Mouse (Mus musculus): Measurements from ENCODE around the gene Gng8.

The Gng8 gene

GRCm38 (mm10) chr7:16891641-16892351, at the start of gene Gng8:
TSS of gene Gng8 (plus strand) at chr7:16891786.
- DNase-seq (ENCODE audit: low spot score in 2 of 2), result peak; percentile 75 to 82

- DNase-seq (ENCODE audit: low spot score in 2 of 2), result peak; percentile 92 to 93
Observed at GRCm38 (mm10) chr7:16842645-16843063, 48.9 kb upstream of the Gng8 start, which contains the start of gene Prkd2. TSS of gene Prkd2 (plus strand) at chr7:16842902.

- DNase-seq (ENCODE audit: low spot score in 2 of 2), result peak; percentile 82 to 84
Observed at GRCm38 (mm10) chr7:16843441-16844171, 48.0 kb upstream of the Gng8 start.

GRCm38 (mm10) chr7:16844696-16845071, 46.9 kb upstream of the Gng8 start:
- DNase-seq (ENCODE audit: low spot score in 2 of 2), result no peak

GRCm38 (mm10) chr7:16845072-16845819, 46.3 kb upstream of the Gng8 start:
- peak; percentile 81 to 83 for DNase-seq (ENCODE audit: low spot score in 2 of 2)

GRCm38 (mm10) chr7:16845820-16846167, 45.8 kb upstream of the Gng8 start:
- DNase-seq (ENCODE audit: low spot score in 2 of 2), result no peak

- no peak for DNase-seq (ENCODE audit: low spot score in 2 of 2)
Observed at GRCm38 (mm10) chr7:16846775-16847174, 44.8 kb upstream of the Gng8 start.

GRCm38 (mm10) chr7:16847507-16847906, 44.1 kb upstream of the Gng8 start:
- no peak for DNase-seq (ENCODE audit: low spot score in 2 of 2)

GRCm38 (mm10) chr7:16848579-16848978, 43.0 kb upstream of the Gng8 start:
- no peak for DNase-seq (ENCODE audit: low spot score in 2 of 2)

GRCm38 (mm10) chr7:16851636-16852035, 40.0 kb upstream of the Gng8 start:
- DNase-seq (ENCODE audit: low spot score in 2 of 2), result no peak

- no peak for DNase-seq (ENCODE audit: low spot score in 2 of 2)
Observed at GRCm38 (mm10) chr7:16853302-16853831, 38.2 kb upstream of the Gng8 start.

GRCm38 (mm10) chr7:16858336-16858735, 33.2 kb upstream of the Gng8 start:
- peak; percentile 46 to 54 for DNase-seq (ENCODE audit: low spot score in 2 of 2)

GRCm38 (mm10) chr7:16859902-16860651, 31.5 kb upstream of the Gng8 start:
- peak in 1 of 2 experiments; percentile 46 for DNase-seq (ENCODE audit: low spot score in 2 of 2)

GRCm38 (mm10) chr7:16867488-16867887, 24.1 kb upstream of the Gng8 start:
- no peak for DNase-seq (ENCODE audit: low spot score in 2 of 2)

- DNase-seq (ENCODE audit: low spot score in 2 of 2), result no peak
Observed at GRCm38 (mm10) chr7:16869497-16869896, 22.1 kb upstream of the Gng8 start.

- no peak for DNase-seq (ENCODE audit: low spot score in 2 of 2)
Observed at GRCm38 (mm10) chr7:16871600-16871999, 20.0 kb upstream of the Gng8 start.

- DNase-seq (ENCODE audit: low spot score in 2 of 2), result no peak
Observed at GRCm38 (mm10) chr7:16872478-16872877, 19.1 kb upstream of the Gng8 start.

GRCm38 (mm10) chr7:16873392-16873791, 18.2 kb upstream of the Gng8 start:
- DNase-seq (ENCODE audit: low spot score in 2 of 2), result no peak

- peak; percentile 75 to 78 for DNase-seq (ENCODE audit: low spot score in 2 of 2)
Observed at GRCm38 (mm10) chr7:16874190-16874589, 17.4 kb upstream of the Gng8 start.

- peak; percentile 99 to 100 for DNase-seq (ENCODE audit: low spot score in 2 of 2)
Observed at GRCm38 (mm10) chr7:16874756-16875309, 16.8 kb upstream of the Gng8 start.

- DNase-seq (ENCODE audit: low spot score in 2 of 2), result no peak
Observed at GRCm38 (mm10) chr7:16875310-16875325, 16.5 kb upstream of the Gng8 start, which contains the start of gene Dact3. TSS of gene Dact3 (plus strand) at chr7:16875317.

GRCm38 (mm10) chr7:16875326-16875725, 16.3 kb upstream of the Gng8 start:
- no peak for DNase-seq (ENCODE audit: low spot score in 2 of 2)
